Mouse (Mus musculus) frontal cortex, postnatal 10 days (tissue): Measurements from ENCODE around the gene Heatr9.
"Not testable (repeated sequence)": the region's sequence is repeated elsewhere in the genome, so short reads cannot be mapped to it uniquely, and the experiment has no call there.

Source experiments
- DNase-seq, 2 experiments: peaks; one replicate each; pipeline ENCODE4 v3.0.0; 2022; ENCODE audit warnings: low spot score in 2 of 2, mixed read lengths in 1 of 2

The Heatr9 gene

GRCm38 (mm10) chr11:83522075-83522474 is at the start of gene Heatr9:
Gene Heatr9 (minus strand): TSS chr11:83522175.
- DNase-seq = no peak

GRCm38 (mm10) chr11:83570189-83570588 is 48.2 kb upstream of the Heatr9 start:
- no peak for DNase-seq

- DNase-seq = no peak
Observed at GRCm38 (mm10) chr11:83569249-83569648, 47.3 kb upstream of the Heatr9 start.

- DNase-seq = no peak
Observed at GRCm38 (mm10) chr11:83568786-83569185, 46.8 kb upstream of the Heatr9 start.

- DNase-seq = no peak
Observed at GRCm38 (mm10) chr11:83568061-83568460, 46.1 kb upstream of the Heatr9 start.

- no peak for DNase-seq
Observed at GRCm38 (mm10) chr11:83567311-83567710, 45.3 kb upstream of the Heatr9 start.

GRCm38 (mm10) chr11:83566617-83567016 is 44.6 kb upstream of the Heatr9 start:
- DNase-seq = no peak

- peak in 1 of 2 experiments; percentile 10 for DNase-seq
Observed at GRCm38 (mm10) chr11:83563754-83564153, 41.8 kb upstream of the Heatr9 start.

- DNase-seq = no peak
Observed at GRCm38 (mm10) chr11:83562311-83562887, 40.4 kb upstream of the Heatr9 start.

GRCm38 (mm10) chr11:83560405-83560804 is 38.4 kb upstream of the Heatr9 start:
- no peak for DNase-seq

- no peak for DNase-seq
Observed at GRCm38 (mm10) chr11:83557074-83557473, 35.1 kb upstream of the Heatr9 start.

- DNase-seq = peak in 1 of 2 experiments; percentile 13
Observed at GRCm38 (mm10) chr11:83556085-83556781, 34.3 kb upstream of the Heatr9 start.

- DNase-seq = no peak
Observed at GRCm38 (mm10) chr11:83551668-83552067, 29.7 kb upstream of the Heatr9 start.

GRCm38 (mm10) chr11:83551037-83551436 is 29.1 kb upstream of the Heatr9 start:
- DNase-seq = not testable (repeated sequence)

GRCm38 (mm10) chr11:83550186-83550632 is 28.2 kb upstream of the Heatr9 start:
- DNase-seq = no peak

GRCm38 (mm10) chr11:83544214-83544613 is 22.2 kb upstream of the Heatr9 start:
- DNase-seq = no peak

- DNase-seq = no peak
Observed at GRCm38 (mm10) chr11:83541415-83541814, 19.4 kb upstream of the Heatr9 start.

- DNase-seq = no peak
Observed at GRCm38 (mm10) chr11:83540931-83541330, 19.0 kb upstream of the Heatr9 start.

- no peak for DNase-seq
Observed at GRCm38 (mm10) chr11:83538705-83539314, 16.8 kb upstream of the Heatr9 start.

- DNase-seq = no peak
Observed at GRCm38 (mm10) chr11:83536831-83537230, 14.9 kb upstream of the Heatr9 start.

- DNase-seq = peak; percentile 32 to 57
Observed at GRCm38 (mm10) chr11:83534609-83535423, 12.8 kb upstream of the Heatr9 start.

GRCm38 (mm10) chr11:83534143-83534542 is 12.2 kb upstream of the Heatr9 start:
- DNase-seq = no peak
